Mouse (Mus musculus) embryonic facial prominence, embryonic 14.5 days (tissue): ENCODE data around the gene Chek2. TPM values are rescaled to one million over a fixed set of nuclear protein-coding genes. Genes with fewer than 3 reads are reported as not detected.

ENCODE experiments used
- polyA plus RNA-seq: library from polyadenylated mRNA; unstranded; fragments of >200 nt; fragmentation: Nextera tagmentation; extraction: Ambion mirVana; gene quantifications from 2 replicates; pipeline ENCODE4 v1.2.1, GENCODE M21; 2014

Chek2 gene
- polyA plus RNA-seq, 1 experiment from 2014 or later, result 14.1 TPM

Other genes with a start within 250 kb of the Chek2 start
- gene Noc4l, start 186.6 kb upstream of the Chek2 start, polyA plus RNA-seq, result 36.6 and 38.9 TPM in 2 replicates
- gene Ddx51, start 186.5 kb upstream of the Chek2 start, polyA plus RNA-seq, result 24.2 and 28.2 TPM in 2 replicates
- 35.6 and 36.0 TPM in 2 replicates for gene Ep400, start 69.3 kb upstream of the Chek2 start, polyA plus RNA-seq
- gene Pus1, start 59.3 kb upstream of the Chek2 start, polyA plus RNA-seq, result 20.8 and 23.1 TPM in 2 replicates
- gene Ulk1, start 29.9 kb upstream of the Chek2 start, polyA plus RNA-seq, result 25.9 and 29.9 TPM in 2 replicates
- 19.6 TPM in 2 replicates for gene Hscb, start 202 bp upstream of the Chek2 start, polyA plus RNA-seq
- gene Ttc28, start 39.8 kb downstream of the Chek2 start, polyA plus RNA-seq, result 17.4 and 19.0 TPM in 2 replicates